Mouse (Mus musculus): ENCODE results near the gene Egfem1. TPM values are rescaled to one million over a fixed set of nuclear protein-coding genes. Genes with fewer than 3 reads are reported as not detected.

Egfem1 gene
- total and polyA plus RNA-seq, 3 experiments, result not detected

DNA sequence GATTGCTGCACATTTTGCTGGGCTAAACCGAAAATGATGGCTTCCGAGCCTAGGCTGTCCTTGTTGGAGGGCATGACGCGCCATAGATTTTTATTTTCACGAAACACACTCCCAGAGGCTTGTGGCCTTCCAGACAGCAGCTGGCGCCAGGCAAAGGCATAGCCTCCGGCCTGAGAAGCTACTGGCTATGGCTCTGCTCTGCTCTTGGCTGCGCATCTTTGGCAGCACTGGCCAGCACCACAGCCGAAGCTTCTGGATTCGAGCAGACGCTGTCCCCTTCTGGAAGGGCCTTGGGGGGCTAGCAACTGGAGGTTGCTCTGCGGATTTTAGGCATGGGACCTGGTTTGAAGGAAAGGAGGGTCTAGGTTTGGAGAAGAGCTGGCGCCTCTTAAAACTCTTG is 306 bp upstream of the Egfem1 start:
- Histone ChIP-seq H3K4me1 (ENCODE audit: control insufficient read depth in 1 of 2, insufficient read depth in 2 of 2) (no peaks in the 10 kb centered on the region), H3K4me3 (replicated peaks in 1 of 3; ENCODE audit: low read depth in 2 of 3, low read length in 2 of 3, poor library complexity in 1 of 3) (no peak overlapping the region), H3K4me2 (ENCODE audit: insufficient read depth, low read depth, poor library complexity, severe bottlenecking) (no peak overlapping the region), H3K27me3 (replicated peaks) (no peaks in the 10 kb centered on the region), H3K79me2 (replicated peaks; ENCODE audit: control insufficient read depth, extremely low read depth, insufficient read depth, poor library complexity, severe bottlenecking) (no peaks in the 10 kb centered on the region), H3K27ac (ENCODE audit: insufficient read depth, low read depth) (no peak overlapping the region), H3K9me3 (replicated peaks; ENCODE audit: low read length) (peaks cover 57% of the 10 kb centered on the region), H3K9ac (ENCODE audit: insufficient read depth, low read depth) (no peak overlapping the region), H3K36me3 (replicated peaks in 1 of 2; ENCODE audit: control insufficient read depth in 1 of 2, insufficient read depth in 1 of 2, low read length in 1 of 2) (no peaks in the 10 kb centered on the region)
- DNase-seq (ENCODE audit: extremely low read depth), result no peak
- in situ Hi-C loops (cut with MboI; ENCODE audit: low pct_ligation_motif_present, low pct_unique_long_range_greater_than_20kb, low sequenced_read_pairs), result no loop called here
- TF ChIP-seq GABPA (IDR thresholded peaks at IDR 0.05; ENCODE audit: insufficient replicate concordance, low read depth, low read length) (no peak), ZC3H11A (IDR thresholded peaks at IDR 0.05; ENCODE audit: low read depth, low read length) (no peak), JUND (conservative IDR thresholded peaks at IDR 0.05; ENCODE audit: low read depth, low read length) (no peak), MAZ (IDR thresholded peaks at IDR 0.05; ENCODE audit: low read depth, low read length) (no peak), TBP (conservative IDR thresholded peaks at IDR 0.05; ENCODE audit: low read depth, low read length) (no peak), ZMIZ1 (IDR thresholded peaks at IDR 0.05; ENCODE audit: low read depth, low read length) (no peak), SIN3A (IDR thresholded peaks at IDR 0.05; ENCODE audit: low read length) (no peak), POLR2A (IDR thresholded peaks at IDR 0.05; ENCODE audit: low read depth, low read length) (no peak), E2F4 (IDR thresholded peaks at IDR 0.05; ENCODE audit: insufficient replicate concordance, low read depth, low read length) (no peak), KAT2A (IDR thresholded peaks at IDR 0.05; ENCODE audit: insufficient replicate concordance, low read length) (no peak), USF2 (conservative IDR thresholded peaks at IDR 0.05; ENCODE audit: low read depth, low read length) (no peak), CHD1 (IDR thresholded peaks at IDR 0.05; ENCODE audit: low read depth, low read length) (no peak)
- dilution Hi-C loops (cut with MboI; ENCODE audit: extremely low pct_ligation_motif_present, extremely low pct_unique_long_range_greater_than_20kb, low sequenced_read_pairs), result no loop called here

DNA sequence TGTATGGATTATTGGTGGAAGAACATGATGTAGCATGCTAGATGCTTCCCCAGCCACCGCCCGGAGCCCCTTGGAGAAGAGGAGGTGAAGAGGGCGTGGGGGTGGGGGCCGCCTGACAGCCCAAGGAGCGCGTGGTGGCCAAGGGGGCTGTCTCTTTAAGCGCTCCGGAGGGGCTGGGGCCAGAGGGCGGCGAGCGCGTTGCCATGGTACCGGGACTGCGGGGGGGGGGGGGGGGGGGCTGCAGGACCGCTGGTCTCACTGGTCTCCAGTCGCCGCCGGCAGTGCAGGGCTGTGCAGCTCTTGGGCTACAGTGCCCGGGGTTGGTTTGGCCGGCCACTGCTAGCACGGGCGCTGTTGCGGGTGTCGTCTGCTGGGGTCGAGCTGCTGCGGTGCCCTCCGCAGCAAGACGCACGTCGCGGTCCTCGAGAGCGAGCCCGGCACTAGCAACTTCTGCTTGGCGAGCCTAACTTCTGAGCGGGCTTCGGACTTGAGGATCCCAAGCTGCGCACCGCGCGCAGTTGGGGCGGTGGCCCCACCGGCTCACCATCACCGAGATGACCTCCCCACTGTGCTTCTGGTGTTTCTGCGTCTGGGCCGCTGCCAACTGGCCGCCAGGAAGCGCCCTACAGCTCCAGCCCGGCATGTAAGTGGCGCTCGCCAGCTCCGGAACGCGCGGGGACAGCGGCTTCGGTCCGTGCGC is 623 bp downstream of the Egfem1 start:
- Histone ChIP-seq H3K9ac (ENCODE audit: insufficient read depth, low read depth) (no peak overlapping the region), H3K79me2 (replicated peaks; ENCODE audit: control insufficient read depth, extremely low read depth, insufficient read depth, poor library complexity, severe bottlenecking) (no peaks in the 10 kb centered on the region), H3K4me1 (ENCODE audit: control insufficient read depth in 1 of 2, insufficient read depth in 2 of 2) (no peaks in the 10 kb centered on the region), H3K27ac (ENCODE audit: insufficient read depth, low read depth) (no peak overlapping the region), H3K27me3 (replicated peaks) (no peaks in the 10 kb centered on the region), H3K9me3 (replicated peaks; ENCODE audit: low read length) (peaks cover 54% of the 10 kb centered on the region), H3K4me2 (ENCODE audit: insufficient read depth, low read depth, poor library complexity, severe bottlenecking) (no peak overlapping the region), H3K36me3 (replicated peaks in 1 of 2; ENCODE audit: control insufficient read depth in 1 of 2, insufficient read depth in 1 of 2, low read length in 1 of 2) (no peaks in the 10 kb centered on the region), H3K4me3 (replicated peaks in 1 of 3; ENCODE audit: low read depth in 2 of 3, low read length in 2 of 3, poor library complexity in 1 of 3) (no peak overlapping the region)
- in situ Hi-C loops (cut with MboI; ENCODE audit: low pct_ligation_motif_present, low pct_unique_long_range_greater_than_20kb, low sequenced_read_pairs) (no loop called here), dilution Hi-C loops (cut with MboI; ENCODE audit: extremely low pct_ligation_motif_present, extremely low pct_unique_long_range_greater_than_20kb, low sequenced_read_pairs) (no loop called here)
- no peak for DNase-seq (ENCODE audit: extremely low read depth)
- TF ChIP-seq SIN3A (IDR thresholded peaks at IDR 0.05; ENCODE audit: low read length) (no peak), CTCF (conservative IDR thresholded peaks at IDR 0.05 in 1 of 2, IDR thresholded peaks at IDR 0.05 in 1 of 2; ENCODE audit: low read depth in 2 of 2, low read length in 2 of 2) (no peak), BHLHE40 (IDR thresholded peaks at IDR 0.05; ENCODE audit: low read depth, low read length) (no peak), PAX5 (IDR thresholded peaks at IDR 0.05; ENCODE audit: low read length) (no peak), RAD21 (IDR thresholded peaks at IDR 0.05; ENCODE audit: low read depth, low read length) (no peak)
